Mouse (Mus musculus): ENCODE data around the gene Necab2.

Necab2 gene

DNA sequence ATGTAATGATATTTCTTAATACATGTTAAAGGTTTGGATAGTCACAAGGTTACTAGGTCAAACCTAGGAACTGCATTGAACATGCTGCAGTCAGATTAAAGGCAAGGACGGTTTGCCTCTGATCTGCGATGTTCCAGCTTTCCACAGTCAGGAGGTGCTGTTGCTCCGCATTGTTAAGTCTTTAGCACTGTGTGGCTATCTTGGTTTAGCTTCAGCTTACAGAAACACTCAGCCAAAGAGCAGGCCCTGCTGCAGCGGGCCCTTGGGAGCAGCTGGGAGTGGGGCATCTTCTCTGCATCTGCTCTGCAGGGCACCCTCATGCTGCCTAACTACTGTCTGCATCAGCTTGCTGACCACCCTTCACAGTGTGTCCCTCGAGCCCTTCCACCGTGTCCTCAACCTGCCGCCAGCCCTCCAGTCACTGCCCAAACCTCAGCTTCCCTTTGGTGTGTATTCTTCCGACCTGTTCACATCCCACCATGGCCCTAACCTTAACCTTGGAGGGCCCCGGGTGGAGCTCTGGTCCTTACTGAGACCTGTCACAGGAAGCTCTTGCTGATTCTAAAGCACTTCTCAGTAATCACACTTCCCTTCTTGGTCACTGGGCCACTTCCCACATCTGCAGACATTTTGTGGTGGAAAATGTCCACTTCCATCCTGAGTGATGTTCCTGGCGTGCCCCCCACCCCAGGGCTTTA, 34.3 kb upstream of the Necab2 start:
- Histone ChIP-seq H3K27me3 (ENCODE audit: insufficient read depth, low read length) (peaks cover 41% of the 10 kb centered on the region), H3K9me3 (ENCODE audit: low read length) (no peaks in the 10 kb centered on the region), H3K36me3 (ENCODE audit: insufficient read depth, low read length) (0 out of 2 replicates have a peak, but pooled peaks cover 7% of the 10 kb centered on the region), H3K4me1 (replicated peaks; ENCODE audit: low read depth, low read length) (peaks cover 33% of the 10 kb centered on the region), H3K4me3 (replicated peaks; ENCODE audit: low read length) (no peak overlapping the region)
- no peak for TF ChIP-seq NANOG (IDR thresholded peaks at IDR 0.05; ENCODE audit: borderline replicate concordance, low read length)
- TF ChIP-seq CTCF (conservative IDR thresholded peaks at IDR 0.05; ENCODE audit: low read length), result no peak
- no peak for TF ChIP-seq POU5F1 (IDR thresholded peaks at IDR 0.05; ENCODE audit: borderline replicate concordance, low read length)

DNA sequence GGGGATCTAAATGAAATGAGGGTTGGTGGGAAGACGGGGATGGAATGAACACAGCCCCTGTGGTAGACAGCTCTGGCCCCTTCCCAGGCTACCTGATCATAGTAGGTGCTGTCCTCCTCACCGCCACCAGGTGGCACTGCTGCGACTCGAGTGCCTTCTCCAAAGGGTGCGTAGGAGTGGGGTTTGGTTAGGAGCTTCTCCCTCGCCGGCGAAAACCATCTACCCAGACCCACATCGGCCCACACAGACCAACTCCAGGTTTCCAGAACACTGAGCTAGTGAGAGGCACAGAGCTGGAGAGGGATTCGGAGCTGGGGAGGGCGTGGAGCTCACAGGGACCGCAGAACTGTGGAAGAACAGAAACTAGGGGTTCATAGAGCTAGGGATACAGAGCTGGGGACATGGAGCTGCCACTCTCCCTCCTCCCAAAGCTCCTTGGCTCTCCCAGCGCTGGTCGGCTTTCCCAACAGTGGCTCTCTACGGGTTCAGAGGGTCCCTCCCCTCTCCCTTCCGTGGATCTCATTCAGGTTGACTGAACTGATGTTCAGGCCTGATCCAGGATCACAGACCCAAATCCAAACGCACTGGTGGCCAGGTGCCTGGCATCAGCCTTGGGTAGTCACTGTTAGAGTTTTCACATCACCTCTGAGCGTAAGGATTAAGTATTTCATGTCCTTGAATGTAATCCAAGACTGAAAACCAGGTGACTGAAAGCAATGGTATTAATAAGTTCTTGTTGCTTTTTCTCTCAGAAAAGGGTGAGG, 33.6 kb upstream of the Necab2 start:
- no peak for TF ChIP-seq POU5F1 (IDR thresholded peaks at IDR 0.05; ENCODE audit: borderline replicate concordance, low read length)
- TF ChIP-seq CTCF (conservative IDR thresholded peaks at IDR 0.05; ENCODE audit: low read length), result peak; percentile 73
- H3K36me3 ChIP-seq (ENCODE audit: insufficient read depth, low read length), result 0 out of 2 replicates have a peak, but pooled peaks cover 7% of the 10 kb centered on the region
- H3K4me1 ChIP-seq (replicated peaks; ENCODE audit: low read depth, low read length), result peaks cover 28% of the 10 kb centered on the region
- peaks cover 48% of the 10 kb centered on the region for H3K27me3 ChIP-seq (ENCODE audit: insufficient read depth, low read length)
- peak overlapping the region; percentile 39; the same call in 1 of the 2 replicates for H3K4me3 ChIP-seq (replicated peaks; ENCODE audit: low read length)
- no peaks in the 10 kb centered on the region for H3K9me3 ChIP-seq (ENCODE audit: low read length)

DNA sequence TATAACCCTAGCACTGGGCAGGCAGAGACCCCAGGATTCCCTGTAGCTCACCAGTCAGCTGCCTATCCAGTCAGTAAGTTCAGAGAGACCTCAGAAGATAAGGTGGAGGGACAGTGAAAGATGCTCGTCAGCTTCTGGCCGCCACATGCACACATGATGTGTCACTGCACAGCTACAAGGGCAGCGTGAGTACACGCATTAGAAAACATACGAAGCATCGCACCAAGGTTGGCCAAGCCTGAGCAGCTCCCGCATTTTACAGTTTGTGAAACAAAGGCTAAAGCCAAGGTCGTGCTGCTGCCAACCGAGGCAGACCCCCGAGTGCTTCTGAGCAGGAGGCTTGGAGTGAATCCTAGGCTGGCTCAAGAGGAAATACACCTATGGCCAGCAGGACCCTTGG, 32.9 kb upstream of the Necab2 start:
- peaks cover 22% of the 10 kb centered on the region for H3K4me1 ChIP-seq (replicated peaks; ENCODE audit: low read depth, low read length)
- 0 out of 2 replicates have a peak, but pooled peaks cover 7% of the 10 kb centered on the region for H3K36me3 ChIP-seq (ENCODE audit: insufficient read depth, low read length)
- H3K27me3 ChIP-seq (ENCODE audit: insufficient read depth, low read length), result peaks cover 49% of the 10 kb centered on the region
- TF ChIP-seq NANOG (IDR thresholded peaks at IDR 0.05; ENCODE audit: borderline replicate concordance, low read length) (no peak), CTCF (conservative IDR thresholded peaks at IDR 0.05; ENCODE audit: low read length) (no peak)
- H3K4me3 ChIP-seq (replicated peaks; ENCODE audit: low read length), result no peak overlapping the region
- H3K9me3 ChIP-seq (ENCODE audit: low read length), result no peaks in the 10 kb centered on the region

DNA sequence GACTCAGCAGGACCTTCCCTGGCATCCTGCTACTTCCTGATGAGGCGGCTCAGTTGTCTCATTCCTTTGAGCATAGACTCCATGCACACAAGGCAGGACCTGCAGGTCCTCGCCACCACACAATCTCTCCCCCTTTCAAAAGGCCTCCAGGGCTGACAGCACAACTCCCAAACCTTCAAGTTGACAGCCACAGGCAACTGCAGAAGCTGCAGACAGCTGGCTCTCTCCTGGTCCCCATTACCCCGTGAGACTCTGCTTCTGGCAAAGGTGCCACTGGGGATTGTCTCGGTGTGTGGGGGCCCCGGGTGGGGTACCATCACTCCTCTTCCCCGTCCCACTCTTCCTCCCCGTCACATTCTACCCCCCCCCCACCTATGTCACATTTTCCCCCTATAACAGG, 26.2 kb upstream of the Necab2 start:
- TF ChIP-seq NANOG (IDR thresholded peaks at IDR 0.05; ENCODE audit: borderline replicate concordance, low read length) (no peak), CTCF (conservative IDR thresholded peaks at IDR 0.05; ENCODE audit: low read length) (no peak), POU5F1 (IDR thresholded peaks at IDR 0.05; ENCODE audit: borderline replicate concordance, low read length) (no peak)
- Histone ChIP-seq H3K4me1 (replicated peaks; ENCODE audit: low read depth, low read length) (peaks cover 49% of the 10 kb centered on the region), H3K4me3 (replicated peaks; ENCODE audit: low read length) (no peak overlapping the region), H3K36me3 (ENCODE audit: insufficient read depth, low read length) (no peaks in the 10 kb centered on the region), H3K9me3 (ENCODE audit: low read length) (no peaks in the 10 kb centered on the region), H3K27me3 (ENCODE audit: insufficient read depth, low read length) (peaks cover 51% of the 10 kb centered on the region)

DNA sequence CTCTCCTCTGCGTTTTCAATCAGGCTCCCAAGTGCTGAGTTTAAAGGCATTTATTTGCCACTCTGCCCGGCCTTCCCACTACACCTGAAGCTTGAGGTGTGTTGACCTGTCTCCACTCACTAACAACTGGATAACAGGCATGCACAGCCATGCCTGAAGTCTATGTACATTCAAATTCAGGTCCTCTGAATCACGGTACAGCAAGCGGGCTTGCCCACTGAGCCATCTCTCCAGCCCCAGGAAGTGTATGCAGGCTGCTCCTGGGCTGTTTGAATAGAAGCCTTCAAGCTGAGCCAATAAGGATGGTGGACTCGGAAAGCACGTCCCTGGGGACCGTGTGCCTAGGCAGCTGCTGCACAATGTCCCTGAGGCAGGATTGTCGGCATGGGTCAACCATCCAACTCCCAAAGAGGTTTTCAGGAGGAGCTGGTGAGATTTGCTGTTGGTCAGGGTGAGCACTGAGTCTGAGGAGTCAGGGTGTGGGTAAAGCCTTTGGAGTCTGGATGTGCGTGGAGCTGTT, 24.9 kb upstream of the Necab2 start:
- TF ChIP-seq NANOG (IDR thresholded peaks at IDR 0.05; ENCODE audit: borderline replicate concordance, low read length) (no peak), POU5F1 (IDR thresholded peaks at IDR 0.05; ENCODE audit: borderline replicate concordance, low read length) (no peak), CTCF (conservative IDR thresholded peaks at IDR 0.05; ENCODE audit: low read length) (no peak)
- Histone ChIP-seq H3K4me3 (replicated peaks; ENCODE audit: low read length) (no peak overlapping the region), H3K27me3 (ENCODE audit: insufficient read depth, low read length) (peaks cover 40% of the 10 kb centered on the region), H3K4me1 (replicated peaks; ENCODE audit: low read depth, low read length) (peaks cover 49% of the 10 kb centered on the region), H3K36me3 (ENCODE audit: insufficient read depth, low read length) (no peaks in the 10 kb centered on the region), H3K9me3 (ENCODE audit: low read length) (no peaks in the 10 kb centered on the region)

DNA sequence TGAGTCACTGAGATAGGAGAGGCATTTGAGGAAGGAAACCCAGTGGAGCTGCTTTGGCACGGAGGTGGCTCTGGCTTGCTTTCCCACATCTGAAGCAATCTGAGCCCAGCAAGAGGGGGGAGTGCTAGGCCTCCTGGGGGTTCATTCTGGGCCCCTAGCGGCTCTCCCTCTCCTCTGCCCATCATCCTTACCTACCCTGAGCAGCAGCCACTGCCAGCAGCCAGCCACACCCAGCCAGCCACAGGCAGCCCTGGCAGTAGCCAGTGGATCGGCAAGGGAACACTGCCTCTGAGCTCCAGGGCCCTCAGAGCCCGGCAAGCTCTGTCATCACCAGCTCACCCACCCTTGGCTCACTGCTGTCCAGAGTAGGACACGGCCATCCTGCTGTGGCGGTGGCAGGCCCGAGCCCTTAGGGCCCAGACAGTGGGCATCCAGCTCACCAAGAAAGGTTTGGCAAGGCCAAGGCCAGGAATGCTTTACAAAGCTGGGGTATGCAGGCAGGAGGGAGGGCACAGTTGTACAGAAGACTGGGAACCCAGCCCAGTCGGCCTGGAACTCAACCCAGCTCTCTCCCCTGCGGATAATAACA, 24.3 kb upstream of the Necab2 start:
- Histone ChIP-seq H3K36me3 (ENCODE audit: insufficient read depth, low read length) (no peaks in the 10 kb centered on the region), H3K4me1 (replicated peaks; ENCODE audit: low read depth, low read length) (peaks cover 49% of the 10 kb centered on the region), H3K27me3 (ENCODE audit: insufficient read depth, low read length) (peaks cover 37% of the 10 kb centered on the region), H3K9me3 (ENCODE audit: low read length) (no peaks in the 10 kb centered on the region), H3K4me3 (replicated peaks; ENCODE audit: low read length) (0 out of 2 replicates have a peak overlapping the region, but pooled peaks have one; percentile 32)
- TF ChIP-seq NANOG (IDR thresholded peaks at IDR 0.05; ENCODE audit: borderline replicate concordance, low read length), result no peak
- no peak for TF ChIP-seq CTCF (conservative IDR thresholded peaks at IDR 0.05; ENCODE audit: low read length)
- no peak for TF ChIP-seq POU5F1 (IDR thresholded peaks at IDR 0.05; ENCODE audit: borderline replicate concordance, low read length)

DNA sequence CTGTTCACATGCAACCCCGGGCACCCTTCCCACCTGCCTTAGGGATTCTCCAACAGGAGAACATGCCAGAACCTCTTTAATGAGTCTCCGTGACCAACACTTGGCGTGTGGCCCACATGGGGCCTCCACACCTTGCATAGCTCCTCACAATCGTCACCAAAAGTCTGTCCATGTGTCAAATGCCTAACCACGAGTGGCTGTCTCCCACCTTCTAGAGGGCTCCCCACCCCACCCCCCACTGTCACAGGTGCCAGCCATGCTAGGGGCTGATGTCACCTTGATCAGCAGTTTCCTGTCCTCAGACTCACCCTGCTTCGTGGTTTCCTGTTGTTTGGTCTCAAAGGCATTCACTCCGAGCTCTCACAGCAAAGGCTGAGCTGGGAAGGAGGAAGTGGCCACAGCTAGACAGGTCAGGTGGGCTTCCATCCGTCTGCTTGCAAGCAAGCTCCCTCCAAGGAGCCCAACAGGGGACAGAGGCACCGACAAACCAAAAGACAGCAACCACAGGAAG, 22.8 kb upstream of the Necab2 start:
- H3K36me3 ChIP-seq (ENCODE audit: insufficient read depth, low read length), result no peaks in the 10 kb centered on the region
- peaks cover 29% of the 10 kb centered on the region for H3K27me3 ChIP-seq (ENCODE audit: insufficient read depth, low read length)
- peaks cover 52% of the 10 kb centered on the region for H3K4me1 ChIP-seq (replicated peaks; ENCODE audit: low read depth, low read length)
- TF ChIP-seq CTCF (conservative IDR thresholded peaks at IDR 0.05; ENCODE audit: low read length) (no peak), NANOG (IDR thresholded peaks at IDR 0.05; ENCODE audit: borderline replicate concordance, low read length) (no peak), POU5F1 (IDR thresholded peaks at IDR 0.05; ENCODE audit: borderline replicate concordance, low read length) (no peak)
- H3K9me3 ChIP-seq (ENCODE audit: low read length), result no peaks in the 10 kb centered on the region
- H3K4me3 ChIP-seq (replicated peaks; ENCODE audit: low read length), result no peak overlapping the region; the same call in 1 of the 2 replicates

DNA sequence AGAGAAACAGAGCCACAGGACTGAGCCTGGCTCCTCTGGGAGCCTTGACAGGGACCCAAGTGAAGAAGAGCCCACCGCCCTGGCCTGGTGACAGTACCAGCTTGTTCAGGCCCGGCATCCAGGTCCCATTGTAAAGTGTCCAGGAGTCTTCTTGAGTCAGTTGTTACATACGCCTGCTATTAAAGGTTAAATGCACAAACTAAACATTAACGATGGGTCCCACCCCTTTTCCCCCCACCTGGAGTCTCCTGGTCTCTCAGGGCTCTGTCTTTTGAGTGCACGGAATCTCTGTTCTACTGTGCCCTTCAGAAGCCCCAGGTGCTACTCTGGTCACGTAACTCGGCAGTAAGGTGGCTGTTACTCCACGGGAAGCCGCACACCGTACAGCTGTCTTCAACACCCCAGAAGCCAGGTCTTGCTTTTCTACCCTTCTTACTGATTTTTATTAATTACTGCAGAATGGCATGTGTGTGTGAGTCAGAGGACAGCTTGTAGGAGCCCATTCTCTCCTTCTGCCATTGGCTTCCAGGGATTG, 22.3 kb upstream of the Necab2 start:
- Histone ChIP-seq H3K36me3 (ENCODE audit: insufficient read depth, low read length) (no peaks in the 10 kb centered on the region), H3K4me1 (replicated peaks; ENCODE audit: low read depth, low read length) (peaks cover 47% of the 10 kb centered on the region), H3K9me3 (ENCODE audit: low read length) (no peaks in the 10 kb centered on the region), H3K27me3 (ENCODE audit: insufficient read depth, low read length) (peaks cover 34% of the 10 kb centered on the region), H3K4me3 (replicated peaks; ENCODE audit: low read length) (no peak overlapping the region; the same call in 1 of the 2 replicates)
- no peak for TF ChIP-seq NANOG (IDR thresholded peaks at IDR 0.05; ENCODE audit: borderline replicate concordance, low read length)

Measured in E14TG2a.4 (cell line).